8 mouse cellular contexts compared by ENCODE assay signal in the genomic region with DNA sequence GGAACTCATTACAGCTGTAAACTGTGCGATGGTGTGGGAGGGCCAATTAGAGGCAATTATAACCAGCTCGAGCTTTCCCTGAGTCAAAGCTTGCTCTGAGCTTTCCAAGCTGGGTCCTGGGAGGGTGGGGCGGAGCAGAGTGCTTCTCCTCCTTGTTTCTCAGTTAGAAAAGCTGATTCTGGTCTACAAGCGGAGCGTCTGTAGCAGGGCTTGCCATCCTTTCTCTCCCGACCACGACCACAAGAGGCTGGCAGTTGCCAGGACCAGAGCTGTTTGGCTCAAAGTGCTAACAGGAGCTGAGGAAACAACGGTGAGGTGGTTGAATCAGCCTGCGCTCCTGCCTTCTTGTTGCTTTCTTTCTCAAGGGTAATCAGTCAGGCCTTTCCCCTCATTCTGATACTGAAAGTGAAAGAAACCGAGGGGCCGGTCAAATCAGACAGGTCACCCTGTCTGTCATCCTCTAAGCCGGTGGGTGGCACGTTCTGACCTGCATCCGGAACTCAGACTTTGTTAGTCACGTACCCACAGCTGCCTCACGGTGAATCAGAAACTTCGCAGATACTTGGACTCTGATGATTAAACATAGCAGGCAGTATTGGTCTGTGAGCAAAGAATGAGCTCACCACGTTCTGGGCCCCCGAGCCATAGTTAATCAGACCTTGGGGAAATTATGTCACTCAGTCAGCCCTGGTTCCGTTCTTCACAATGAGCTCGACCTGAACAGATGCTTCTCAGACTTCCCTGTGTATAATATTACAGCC.
DNase-seq lines count a peak whose midpoint lies in the region; ATAC-seq and TF ChIP-seq lines count a peak whose summit lies in the region.

No protein-coding gene starts in this region.

- no peak for TF ChIP-seq CTCF in intestine, postnatal 0 days (IDR thresholded peaks at IDR 0.05; ENCODE audit: low read depth)

- H3K27ac ChIP-seq in intestine, postnatal 0 days (ENCODE audit: low read depth, low read length): peak overlapping the region; percentile 90
- peak overlapping the region; percentile 85 for H3K27ac ChIP-seq in limb, embryonic 14.5 days (replicated peaks; ENCODE audit: low read depth, low read length)
- H3K27ac ChIP-seq in midbrain, embryonic 16.5 days (ENCODE audit: low read length): peak overlapping the region; percentile 44; the same call in 1 of the 2 replicates
- peak overlapping the region; percentile 28; the same call in 1 of the 2 replicates for H3K27ac ChIP-seq in stomach, embryonic 14.5 days (ENCODE audit: low read length)

- peak overlapping the region; percentile 37 for H3K4me3 ChIP-seq in intestine, postnatal 0 days (ENCODE audit: low read depth, low read length)
- peak overlapping the region; percentile 28 for H3K4me3 ChIP-seq in limb, embryonic 14.5 days (replicated peaks; ENCODE audit: low read length)
- no peak overlapping the region for H3K4me3 ChIP-seq in midbrain, embryonic 16.5 days (ENCODE audit: low read depth, low read length)
- peak overlapping the region; percentile 14 for H3K4me3 ChIP-seq in stomach, embryonic 14.5 days (ENCODE audit: low read depth, low read length)

- peak overlapping the region; percentile 53 for H3K9ac ChIP-seq in intestine, postnatal 0 days (ENCODE audit: low read depth, low read length)
- peak overlapping the region; percentile 47 for H3K9ac ChIP-seq in limb, embryonic 14.5 days (ENCODE audit: low read depth, low read length, severe bottlenecking)
- peak overlapping the region; percentile 30 for H3K9ac ChIP-seq in midbrain, embryonic 16.5 days (ENCODE audit: low read depth, low read length)
- 0 out of 2 replicates have a peak overlapping the region, but pooled peaks have one; percentile 2 for H3K9ac ChIP-seq in stomach, embryonic 14.5 days (replicated peaks; ENCODE audit: low read depth, low read length)

- TF ChIP-seq POLR2A in limb, embryonic 14.5 days (IDR thresholded peaks at IDR 0.05; ENCODE audit: borderline replicate concordance, extremely low read depth, insufficient read depth, insufficient read length): no peak

- H3K36me3 ChIP-seq in intestine, postnatal 0 days (ENCODE audit: control insufficient read depth, insufficient read depth): no peaks in the 10 kb centered on the region
- H3K36me3 ChIP-seq in limb, embryonic 14.5 days (ENCODE audit: control insufficient read depth, insufficient read depth, low read length): no peaks in the 10 kb centered on the region
- no peaks in the 10 kb centered on the region for H3K36me3 ChIP-seq in midbrain, embryonic 16.5 days (ENCODE audit: control insufficient read depth, insufficient read depth, low read length)
- no peaks in the 10 kb centered on the region for H3K36me3 ChIP-seq in stomach, embryonic 14.5 days (ENCODE audit: control insufficient read depth, insufficient read depth, low read length)

- H3K4me2 ChIP-seq in intestine, postnatal 0 days (replicated peaks; ENCODE audit: low read depth): peak overlapping the region; percentile 66
- H3K4me2 ChIP-seq in limb, embryonic 14.5 days (replicated peaks; ENCODE audit: low read depth, low read length, severe bottlenecking): peak overlapping the region; percentile 49
- peak overlapping the region; percentile 17; the same call in 1 of the 2 replicates for H3K4me2 ChIP-seq in midbrain, embryonic 16.5 days (ENCODE audit: low read length)
- H3K4me2 ChIP-seq in stomach, embryonic 14.5 days (replicated peaks; ENCODE audit: low read depth, low read length): peak overlapping the region; percentile 46

- H3K27me3 ChIP-seq in intestine, postnatal 0 days (replicated peaks; ENCODE audit: control insufficient read depth, insufficient read depth, low read length): no peaks in the 10 kb centered on the region
- H3K27me3 ChIP-seq in limb, embryonic 14.5 days (ENCODE audit: control insufficient read depth, insufficient read depth, low read length): no peaks in the 10 kb centered on the region
- H3K27me3 ChIP-seq in midbrain, embryonic 16.5 days (ENCODE audit: control insufficient read depth, insufficient read depth, low read depth, low read length): no peaks in the 10 kb centered on the region
- no peaks in the 10 kb centered on the region for H3K27me3 ChIP-seq in stomach, embryonic 14.5 days (ENCODE audit: control insufficient read depth, insufficient read depth, low read length)

- WGBS in intestine, postnatal 0 days: 7% methylated on average over 21 of the region's 21 CpGs
- WGBS in limb, embryonic 14.5 days: 13% methylated on average over 21 of the region's 21 CpGs
- 24% methylated on average over 21 of the region's 21 CpGs for WGBS in midbrain, embryonic 16.5 days
- 16% methylated on average over 21 of the region's 21 CpGs for WGBS in stomach, embryonic 14.5 days

- peak; percentile 26 for DNase-seq in ovary, postnatal 10 days (ENCODE audit: low spot score)
- no peak for DNase-seq in ovary, adult 18-20 months (ENCODE audit: low spot score)
- DNase-seq in embryo, embryonic 10 days (ENCODE audit: low spot score): peak; percentile 38
- peak; percentile 75 to 78 for DNase-seq in heart, adult 18-20 months
- peak; percentile 88 for DNase-seq in limb, embryonic 14.5 days (ENCODE audit: low spot score)

- ATAC-seq in intestine, postnatal 0 days: peak; percentile 79
- peak; percentile 79 for ATAC-seq in limb, embryonic 14.5 days (ENCODE audit: low FRiP score, low read depth)
- peak; percentile 50 for ATAC-seq in midbrain, embryonic 16.5 days
- ATAC-seq in stomach, embryonic 14.5 days (ENCODE audit: insufficient number of reproducible peaks, insufficient read depth, low FRiP score, low read depth): 0 out of 2 replicates have a peak, but pooled peaks have one; percentile 34

- no peaks in the 10 kb centered on the region for H3K9me3 ChIP-seq in intestine, postnatal 0 days (ENCODE audit: control insufficient read depth)
- H3K9me3 ChIP-seq in limb, embryonic 14.5 days (ENCODE audit: control insufficient read depth, low read length): no peaks in the 10 kb centered on the region; the same call in 1 of the 2 replicates
- no peaks in the 10 kb centered on the region; the same call in 1 of the 2 replicates for H3K9me3 ChIP-seq in midbrain, embryonic 16.5 days (replicated peaks; ENCODE audit: control insufficient read depth, low read length, poor library complexity, severe bottlenecking)
- H3K9me3 ChIP-seq in stomach, embryonic 14.5 days (ENCODE audit: control insufficient read depth, low read depth, low read length): no peaks in the 10 kb centered on the region

- H3K4me1 ChIP-seq in intestine, postnatal 0 days (replicated peaks; ENCODE audit: control insufficient read depth, insufficient read depth, low read length): peaks cover 13% of the 10 kb centered on the region
- peaks cover 17% of the 10 kb centered on the region for H3K4me1 ChIP-seq in limb, embryonic 14.5 days (ENCODE audit: control insufficient read depth, insufficient read depth, low read length)
- H3K4me1 ChIP-seq in midbrain, embryonic 16.5 days (ENCODE audit: control insufficient read depth, insufficient read depth, low read length): peaks cover 20% of the 10 kb centered on the region
- H3K4me1 ChIP-seq in stomach, embryonic 14.5 days (ENCODE audit: control insufficient read depth, insufficient read depth, low read length): peaks cover 9% of the 10 kb centered on the region; the same call in 1 of the 2 replicates

Comparison
In these comparisons a context has a peak if more than half of its experiments do, and no peak if none do; other contexts are left out.
1. H3K27ac ChIP-seq: peak in every context shown above with its lines; median percentile 90 in intestine, postnatal 0 days; 85 in limb, embryonic 14.5 days; 44 in midbrain, embryonic 16.5 days; 28 in stomach, embryonic 14.5 days.
2. H3K9ac ChIP-seq: peak in every context shown above with its lines; median percentile 53 in intestine, postnatal 0 days; 47 in limb, embryonic 14.5 days; 30 in midbrain, embryonic 16.5 days; 2 in stomach, embryonic 14.5 days.